Mouse (Mus musculus) lung, postnatal 10 days (tissue): ENCODE measurements around the gene Tmem51.
A peak's percentile ranks its signal among the peaks of the same experiment; 100 is the strongest.

ENCODE experiments used
- DNase-seq: peaks from one replicate; pipeline ENCODE4 v3.0.0; 2021

Gene Tmem51

DNA sequence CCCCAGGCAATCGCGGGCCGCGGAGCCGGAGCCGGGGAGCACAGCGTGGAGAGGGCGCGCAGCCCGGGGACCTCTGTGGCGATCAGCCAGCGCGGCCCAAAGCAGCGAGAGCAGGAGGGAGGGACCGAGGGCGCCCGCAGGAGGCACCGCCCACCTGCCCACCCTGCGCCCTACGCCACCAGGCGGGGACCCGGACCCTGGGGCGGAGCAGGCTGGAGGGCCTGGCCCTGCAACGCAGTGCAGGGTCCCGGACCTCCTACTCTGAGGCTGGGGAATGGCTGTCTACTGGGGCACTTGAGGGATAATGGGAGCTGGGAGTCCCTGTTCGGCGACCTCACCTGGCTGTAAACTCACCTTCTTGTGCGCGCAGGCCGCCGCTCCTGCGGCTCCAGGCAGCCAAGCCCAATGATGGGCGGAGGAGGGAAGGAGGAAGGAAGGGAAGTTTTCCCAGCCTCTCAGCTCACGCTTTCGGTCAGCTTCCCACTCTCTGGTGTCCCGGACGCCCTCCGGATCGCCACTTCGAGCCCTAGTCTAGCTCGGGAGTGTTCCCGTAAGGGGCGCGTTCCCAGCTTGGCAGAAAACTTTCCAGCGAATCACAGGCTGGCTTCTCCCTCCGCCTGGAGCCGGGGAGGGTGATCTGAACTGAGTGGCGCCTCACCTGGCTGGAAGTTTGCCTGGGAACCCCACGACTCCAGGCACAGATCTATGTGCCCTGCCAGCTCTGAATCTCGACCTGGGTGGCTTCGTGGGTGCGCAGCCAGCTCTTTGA is at the start of gene Tmem51:
Tmem51 (minus strand) TSS at position 174 of the 769 bp plus-strand sequence.
- DNase-seq: peak; percentile 73

DNA sequence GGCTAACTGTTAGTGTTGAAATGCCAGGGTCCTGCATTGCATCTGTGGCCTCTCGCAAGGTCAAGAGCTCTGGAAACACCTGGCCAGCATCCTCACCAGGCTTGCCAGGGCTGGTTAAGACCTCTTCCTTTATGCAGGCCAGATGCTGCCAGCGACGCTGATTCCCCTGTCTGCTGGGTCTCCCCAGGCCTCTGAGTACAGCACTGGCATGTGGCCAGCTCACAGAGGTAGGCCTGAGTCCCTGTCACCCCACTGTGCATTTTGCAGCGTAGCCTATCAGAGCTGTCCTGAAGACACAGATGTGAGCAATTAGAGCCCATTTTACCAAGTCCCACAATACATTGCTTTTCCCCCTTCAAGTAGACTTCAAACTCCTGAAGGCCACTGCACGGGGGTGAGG is 46.1 kb upstream of the Tmem51 start:
- DNase-seq: no peak

DNA sequence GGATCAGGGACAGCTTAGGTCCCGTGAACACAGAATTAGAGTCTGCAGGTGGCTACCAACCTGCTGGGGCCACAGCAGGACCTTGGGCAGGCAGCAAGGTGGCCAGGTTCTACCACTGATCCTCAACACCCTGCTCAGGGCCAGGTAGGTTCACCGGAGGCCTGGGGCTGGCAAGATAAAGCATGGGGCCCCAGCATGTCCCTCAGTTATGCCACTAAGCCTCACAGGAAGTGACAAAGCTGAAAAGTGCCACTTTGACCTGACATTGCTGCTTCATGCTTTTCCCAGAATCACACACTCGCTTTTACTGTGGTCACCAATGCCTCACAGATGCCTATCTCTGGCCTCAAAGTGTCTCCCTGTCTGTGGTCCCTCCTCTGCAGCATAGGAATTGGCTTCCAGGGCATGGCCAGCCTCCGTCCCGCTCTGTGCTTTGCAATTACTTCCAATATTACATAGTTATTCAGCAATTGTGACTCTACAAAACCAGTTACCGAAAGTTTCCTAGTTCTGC is 43.2 kb upstream of the Tmem51 start:
- DNase-seq: no peak

DNA sequence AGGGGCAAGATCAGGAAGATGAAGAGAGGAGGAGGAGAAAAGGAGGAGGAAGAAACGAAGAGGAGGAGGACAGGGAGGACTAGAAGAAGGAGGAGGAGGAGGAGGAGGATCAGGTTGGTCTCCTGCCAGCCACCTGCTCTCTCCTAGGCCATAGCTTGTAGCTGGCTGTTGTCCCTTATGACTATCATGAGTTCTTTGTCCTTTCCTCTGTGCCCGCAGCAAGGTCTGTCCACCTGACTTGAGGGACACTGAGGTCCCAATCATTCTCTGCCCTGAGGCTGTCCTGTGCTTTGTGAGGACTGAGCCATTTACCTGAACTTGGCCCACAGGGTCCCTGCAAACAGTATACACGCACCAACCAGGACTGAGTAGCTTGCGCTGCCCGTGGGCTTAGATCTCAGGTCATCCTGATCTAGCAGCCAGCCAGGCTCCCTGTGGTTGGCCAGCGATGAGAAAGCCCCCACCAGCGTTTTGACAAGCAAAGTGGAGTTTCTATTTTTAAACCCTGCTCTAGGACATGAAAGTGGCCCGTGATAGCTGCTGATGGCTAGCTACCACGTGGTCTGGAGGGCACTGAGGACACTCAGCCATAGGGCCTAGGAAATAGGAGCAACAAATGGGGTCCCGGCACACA is 42.7 kb upstream of the Tmem51 start:
- DNase-seq: no peak

DNA sequence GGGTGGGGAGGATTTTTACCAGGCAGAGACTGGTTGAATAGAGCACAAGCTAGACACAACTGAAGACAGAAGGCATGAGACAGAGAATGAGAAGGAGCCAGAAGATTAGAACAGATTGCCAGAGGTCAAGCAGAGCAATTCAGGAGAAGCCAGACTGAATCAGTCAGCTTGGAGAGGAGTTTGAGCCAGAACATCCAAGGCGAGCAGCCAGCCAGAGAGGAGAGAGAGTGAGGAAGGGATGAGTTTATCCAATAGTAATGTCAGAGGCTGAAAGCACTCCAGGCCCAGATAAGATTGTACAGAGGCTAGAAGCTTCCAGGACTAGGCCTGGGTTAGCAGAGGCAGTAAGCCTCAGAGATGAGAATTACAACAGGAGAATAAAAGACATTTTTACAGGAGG is 37.1 kb upstream of the Tmem51 start:
- DNase-seq: no peak

DNA sequence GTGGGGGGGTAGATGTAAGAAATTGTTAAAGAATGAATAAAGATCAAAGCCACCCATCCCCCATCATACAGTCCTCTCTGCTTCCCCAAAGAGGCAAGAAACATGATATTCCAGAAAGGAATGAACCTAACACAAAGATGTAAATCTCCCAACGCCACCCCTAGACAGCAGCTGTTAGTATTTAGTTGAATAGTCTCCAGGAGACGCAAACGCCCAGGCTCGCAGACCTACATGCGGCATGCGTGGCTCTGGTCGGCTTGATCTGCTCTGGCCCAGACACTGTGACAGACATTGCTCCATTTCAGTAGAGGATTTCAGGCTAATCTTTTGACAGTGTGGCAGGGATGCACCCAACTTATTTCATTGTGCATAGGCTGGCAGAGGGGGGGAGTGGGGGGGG is 34.4 kb upstream of the Tmem51 start:
- no peak for DNase-seq

DNA sequence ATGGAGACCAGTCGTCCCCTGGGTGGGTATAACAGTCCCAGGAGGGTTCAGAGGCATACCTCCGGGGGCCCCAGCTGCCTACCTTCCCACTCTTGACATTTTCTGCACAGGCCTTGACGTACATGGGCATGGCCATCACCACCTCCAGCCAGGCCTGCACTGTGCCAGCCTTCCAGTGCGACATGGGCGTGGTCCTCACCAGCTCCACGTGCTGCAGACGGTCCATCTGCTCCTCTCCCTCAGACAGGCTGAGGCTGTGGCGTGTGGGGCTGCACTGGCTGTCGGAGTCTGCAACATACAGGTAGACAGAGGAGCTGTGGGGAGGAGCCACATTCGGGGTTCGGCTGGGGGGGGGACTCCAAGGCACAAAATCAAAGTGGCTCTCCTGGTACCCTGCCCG is 33.9 kb upstream of the Tmem51 start:
- no peak for DNase-seq

DNA sequence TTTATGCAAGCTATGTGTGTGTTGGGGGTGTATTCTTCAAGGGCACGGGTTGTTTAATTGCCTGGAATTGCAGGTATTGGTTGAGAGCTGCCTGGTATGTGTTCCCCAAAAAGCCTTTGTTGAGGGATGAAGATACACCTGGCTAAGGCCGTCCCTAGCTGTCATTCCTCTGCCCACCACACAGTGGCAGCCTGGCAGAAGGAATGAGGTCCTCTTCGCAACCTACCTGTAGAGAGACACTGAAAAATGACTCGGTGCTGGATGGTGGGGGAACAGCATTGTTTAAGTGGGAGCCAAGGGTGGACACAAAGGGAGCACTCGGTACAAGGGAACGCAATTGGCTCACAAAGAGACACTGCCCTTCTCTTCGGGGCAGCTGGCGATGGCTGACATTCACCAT is 29.2 kb upstream of the Tmem51 start:
- DNase-seq: peak; percentile 20

DNA sequence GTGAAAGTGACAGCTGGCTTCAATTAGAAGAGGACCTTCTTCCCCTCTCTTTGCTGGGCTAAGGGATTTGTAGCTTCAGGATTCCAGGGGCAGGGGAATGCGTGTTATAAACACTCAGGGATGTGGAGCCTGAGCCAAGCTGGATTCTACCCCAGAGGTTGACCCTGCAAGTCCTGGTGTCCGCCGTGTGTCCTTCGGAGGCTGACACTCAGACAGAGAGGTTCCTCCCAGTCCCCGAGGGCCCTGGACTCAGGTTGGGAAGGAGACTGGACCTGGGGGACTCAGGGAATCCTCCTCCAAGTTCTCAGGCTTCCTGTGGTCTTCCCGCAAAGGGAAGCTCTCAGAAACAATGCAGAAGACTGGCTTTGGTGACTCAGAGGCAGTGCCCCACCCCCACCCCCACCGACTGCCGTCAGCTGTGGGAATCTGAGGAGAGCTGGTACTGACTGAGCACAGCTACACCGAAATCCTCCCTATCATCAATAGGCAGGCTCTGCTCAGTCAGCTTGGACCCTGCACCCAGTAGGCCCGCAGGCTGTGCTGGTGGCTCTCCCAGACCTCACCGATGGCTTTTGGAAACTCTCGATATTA is 19.1 kb upstream of the Tmem51 start:
- DNase-seq: no peak

DNA sequence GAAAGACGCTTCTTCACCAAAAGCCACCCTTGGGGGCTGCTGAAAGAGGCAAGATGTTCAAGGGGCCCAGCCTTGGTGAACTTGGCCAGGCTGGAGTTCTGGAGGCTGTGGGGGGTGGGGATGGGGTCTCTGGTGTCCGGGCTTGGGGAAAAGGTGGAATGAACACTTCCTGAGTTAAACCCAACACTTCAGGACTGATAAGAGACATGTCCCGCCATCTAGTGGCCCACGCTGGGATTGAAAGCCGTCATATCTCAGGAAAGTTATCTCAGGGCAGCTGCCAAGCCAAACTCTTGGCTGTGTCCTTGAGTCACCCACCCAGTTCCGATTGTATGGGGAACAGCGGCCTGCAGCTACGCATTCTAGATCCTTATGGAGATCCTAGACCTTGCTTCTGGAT is 14.2 kb upstream of the Tmem51 start:
- peak; percentile 90 for DNase-seq

DNA sequence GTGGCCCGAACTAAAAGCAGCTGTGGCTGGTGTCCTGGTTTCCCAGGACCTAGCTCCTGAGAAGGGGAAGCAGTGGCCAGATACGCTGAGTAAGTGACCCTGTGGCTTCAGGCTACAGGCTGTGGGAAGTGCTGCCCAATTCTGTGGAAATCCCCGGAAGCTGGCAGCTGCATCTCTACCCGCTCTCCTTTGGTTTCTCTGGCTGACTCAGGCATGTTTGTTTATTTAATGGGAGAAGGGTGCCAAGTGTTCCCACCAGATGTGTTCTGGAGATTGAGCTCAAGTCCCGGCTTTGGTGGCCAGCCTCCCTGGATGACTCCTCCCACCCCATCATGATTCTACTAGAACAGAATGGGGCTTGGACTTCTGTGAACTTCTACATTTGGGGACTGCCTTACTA is 13.8 kb upstream of the Tmem51 start:
- DNase-seq: peak; percentile 94

DNA sequence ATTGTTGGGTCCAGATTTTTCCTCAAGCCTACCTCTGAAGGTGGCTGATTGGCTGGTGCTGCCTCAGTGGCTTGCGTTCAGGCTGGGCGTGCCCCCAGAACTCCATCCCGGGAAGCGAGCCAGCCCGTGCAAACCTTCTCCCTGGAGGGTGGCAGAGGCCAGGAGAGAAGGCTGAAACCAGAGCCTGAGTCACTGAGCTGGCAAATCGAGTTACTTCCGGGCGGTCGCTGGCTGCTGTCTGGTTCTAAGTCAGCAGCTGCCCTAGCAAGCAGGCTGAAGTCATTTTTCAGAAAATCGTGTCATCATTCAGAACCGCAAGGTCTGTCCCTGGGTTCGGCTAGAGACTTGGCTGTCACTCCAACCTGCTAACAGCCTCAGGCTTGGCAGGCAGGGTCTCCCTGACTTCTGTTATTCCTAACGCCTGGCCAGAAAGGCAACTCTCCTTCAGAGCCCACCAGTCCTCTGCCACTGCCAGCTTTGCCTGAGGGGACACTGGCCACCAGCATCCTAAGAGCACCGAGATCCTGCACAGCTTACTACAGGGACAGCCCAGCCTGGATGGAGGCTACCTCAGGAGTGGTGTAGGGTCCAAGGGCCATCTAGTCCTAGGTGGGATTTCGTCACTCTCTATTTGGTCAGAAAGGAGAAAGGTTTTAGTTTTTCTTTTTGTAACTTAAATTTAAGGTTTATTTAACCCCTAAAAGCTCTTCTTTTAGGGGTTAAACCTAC is 11.6 kb upstream of the Tmem51 start:
- peak; percentile 56 for DNase-seq

DNA sequence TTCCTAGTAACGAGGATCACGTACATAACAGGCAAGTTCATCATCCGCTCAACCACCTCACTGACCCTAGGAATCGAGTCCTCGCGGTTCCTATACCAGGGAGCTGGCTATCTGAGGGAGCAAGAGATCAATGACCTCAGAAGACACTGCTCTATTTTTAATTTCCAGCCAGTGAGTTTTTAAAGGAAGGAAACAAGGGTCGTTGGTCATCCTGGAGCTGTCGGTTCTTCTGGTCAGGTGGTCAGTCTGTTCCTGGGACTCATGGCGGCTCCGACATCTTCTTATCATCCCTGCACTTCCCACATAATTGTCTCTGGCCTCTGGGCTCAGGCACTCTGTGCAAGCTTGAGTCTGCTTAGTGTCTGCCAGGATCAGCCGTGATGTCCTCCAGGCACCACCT is 10.3 kb upstream of the Tmem51 start:
- no peak for DNase-seq

DNA sequence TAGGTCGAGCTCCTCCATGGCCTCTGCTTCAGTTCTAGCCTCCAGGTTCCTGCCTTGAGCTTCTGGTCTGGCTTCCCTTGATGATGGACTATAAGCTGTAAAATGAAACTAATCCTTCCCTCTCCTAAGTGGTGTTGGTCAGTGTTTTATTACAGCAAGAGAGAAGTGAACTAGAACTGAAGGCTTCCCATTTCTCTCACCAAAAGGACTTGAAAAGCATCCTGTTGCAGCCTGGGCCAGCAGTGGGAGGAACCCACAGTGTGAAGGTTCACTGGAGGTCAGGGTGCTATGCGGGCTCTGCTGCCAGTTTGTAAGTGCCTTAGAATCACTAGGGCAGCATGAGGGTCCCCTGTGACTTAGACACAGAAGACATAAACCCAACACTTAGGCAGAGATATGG is 7.0 kb upstream of the Tmem51 start:
- no peak for DNase-seq

DNA sequence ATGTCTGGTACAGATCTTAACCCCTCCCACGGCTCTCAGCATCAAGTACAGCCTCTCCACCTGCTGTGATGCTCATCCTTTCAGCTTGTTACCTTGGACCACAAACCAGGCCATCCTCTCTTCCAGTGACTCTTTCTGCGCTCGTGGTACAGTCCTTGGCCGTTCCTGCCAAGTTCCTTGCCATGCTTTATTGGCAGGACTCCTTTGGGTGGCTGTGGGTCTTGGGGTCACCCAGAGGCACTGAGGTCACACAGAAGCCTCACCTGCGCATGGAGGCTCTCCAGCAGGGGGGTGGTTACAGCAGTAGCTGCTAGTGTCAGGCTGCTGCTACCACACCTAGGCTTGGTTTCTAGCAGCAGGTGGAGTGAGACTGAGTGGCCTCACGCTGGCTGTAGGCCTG is 5.9 kb upstream of the Tmem51 start:
- DNase-seq: no peak

DNA sequence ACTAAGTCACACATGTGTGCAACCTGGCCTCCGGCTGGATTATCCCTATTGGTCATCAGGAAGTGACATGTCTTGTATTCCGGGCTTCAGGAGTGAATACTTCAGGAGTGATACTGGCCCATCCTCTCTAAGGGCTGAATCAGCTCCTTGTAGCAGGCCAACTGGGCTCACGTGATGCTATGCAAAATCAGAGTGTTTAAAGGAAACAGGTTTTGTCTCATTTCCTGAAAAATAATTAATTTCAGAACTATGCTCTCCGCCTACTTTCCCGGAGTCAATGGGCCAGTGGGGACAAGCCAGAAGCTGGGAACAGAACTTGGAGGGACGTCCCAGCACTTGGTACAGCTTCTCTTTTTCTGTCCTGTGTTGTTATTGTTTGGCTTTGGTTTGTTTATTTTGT is 4.7 kb upstream of the Tmem51 start:
- DNase-seq: no peak

DNA sequence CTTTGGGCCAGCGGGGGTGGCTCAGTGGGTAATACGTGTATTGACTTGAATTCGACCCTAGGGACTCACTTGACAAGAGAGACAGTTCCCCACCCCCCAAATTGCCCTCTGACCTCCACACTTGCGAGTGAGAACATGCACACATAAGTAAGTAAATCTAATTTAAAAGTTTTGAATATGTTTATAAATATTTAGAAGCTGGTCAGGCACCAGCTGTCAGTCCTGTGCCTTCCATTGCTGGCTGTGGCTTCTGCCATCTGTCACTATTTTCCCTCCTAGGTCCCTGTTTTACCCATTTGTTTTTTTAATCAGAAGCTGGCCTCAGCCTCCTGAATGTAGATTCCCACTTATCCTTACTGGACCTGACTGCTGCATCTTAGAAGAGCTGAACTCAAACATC is 4.3 kb upstream of the Tmem51 start:
- no peak for DNase-seq

DNA sequence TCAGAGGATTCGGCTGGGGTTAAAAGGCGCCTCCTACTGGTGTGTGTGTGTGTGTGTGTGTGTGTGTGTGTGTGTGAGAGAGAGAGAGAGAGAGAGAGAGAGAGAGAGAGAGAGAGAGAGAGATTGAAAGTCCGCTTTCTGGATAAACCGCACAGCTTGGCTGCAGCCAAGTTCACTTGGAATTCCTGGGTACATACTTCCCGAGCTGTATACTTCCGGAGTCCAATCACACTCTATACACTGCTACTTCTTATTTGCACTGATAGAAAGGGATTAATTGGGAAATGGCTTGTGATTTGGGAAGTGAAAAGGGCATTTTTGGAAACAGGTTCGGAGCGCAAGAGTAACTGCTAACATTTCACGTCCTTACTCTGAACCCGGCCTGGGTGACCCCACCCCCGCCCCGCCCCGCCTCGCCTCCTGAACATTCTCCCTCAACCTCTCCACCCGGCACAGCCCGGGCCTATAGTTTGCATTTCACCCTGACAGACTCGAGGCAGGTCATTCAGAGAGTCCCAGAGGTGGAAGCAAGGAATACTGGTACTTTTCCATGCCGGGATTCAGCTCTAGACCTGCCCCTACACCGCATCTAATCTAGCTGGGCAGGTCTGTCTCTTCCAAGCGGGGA is 946 bp upstream of the Tmem51 start:
- no peak for DNase-seq

DNA sequence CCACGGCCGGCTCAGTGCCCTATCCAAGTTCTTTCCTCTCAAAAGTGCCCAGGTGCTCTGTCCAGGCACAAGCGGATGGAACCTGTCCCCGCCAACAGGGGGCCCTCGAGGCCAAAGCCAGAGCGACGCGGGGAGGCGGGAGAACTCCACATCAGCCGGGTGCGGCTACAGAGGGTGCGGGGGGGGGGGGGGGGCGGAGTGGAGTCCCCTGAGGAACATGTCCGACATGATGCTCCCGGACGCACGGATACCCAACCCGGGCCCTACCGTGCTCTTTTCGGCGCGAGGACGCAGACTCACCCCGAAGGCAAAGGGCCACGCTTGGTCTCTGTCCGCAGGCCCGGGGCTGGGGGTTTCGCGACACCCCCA is 358 bp downstream of the Tmem51 start:
- DNase-seq: peak; percentile 87

DNA sequence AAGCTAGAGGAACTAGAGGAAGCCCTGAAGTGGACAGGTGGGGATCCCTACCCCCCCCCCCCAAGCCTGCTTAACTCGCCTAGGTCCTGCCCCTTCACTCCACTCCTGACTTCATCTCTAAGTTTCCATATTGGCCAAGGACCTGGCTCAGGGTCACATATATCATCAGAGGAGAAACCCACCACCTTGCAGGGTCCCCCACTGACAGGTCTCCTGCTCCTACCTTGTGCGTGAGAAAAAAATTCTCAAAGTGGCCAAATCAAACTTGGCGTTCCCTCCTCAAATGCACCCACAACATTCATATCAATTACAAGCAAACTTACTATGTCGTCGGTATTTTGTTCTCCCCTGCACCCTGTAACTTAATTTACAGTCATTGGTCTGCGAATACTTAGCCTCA is 911 bp downstream of the Tmem51 start:
- no peak for DNase-seq

DNA sequence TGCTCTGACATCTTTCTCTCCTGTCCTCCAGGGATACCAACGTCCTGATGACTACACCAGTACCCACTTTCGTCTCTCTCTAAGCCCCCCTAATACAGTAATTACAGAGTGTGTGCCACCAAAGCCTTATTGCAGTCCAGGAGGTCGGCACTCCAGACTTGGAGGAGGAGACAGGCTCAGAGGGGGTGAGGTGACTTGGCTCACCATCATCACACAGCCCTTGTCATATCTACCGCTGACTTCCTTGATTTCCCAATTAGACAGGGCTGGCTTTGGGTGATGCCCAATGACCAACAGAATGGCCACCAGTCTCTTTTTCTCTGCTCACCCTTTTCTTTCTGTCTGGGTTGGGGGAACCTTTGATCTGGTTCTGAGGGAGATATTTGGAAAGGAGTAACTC is 1.4 kb downstream of the Tmem51 start:
- DNase-seq: no peak

DNA sequence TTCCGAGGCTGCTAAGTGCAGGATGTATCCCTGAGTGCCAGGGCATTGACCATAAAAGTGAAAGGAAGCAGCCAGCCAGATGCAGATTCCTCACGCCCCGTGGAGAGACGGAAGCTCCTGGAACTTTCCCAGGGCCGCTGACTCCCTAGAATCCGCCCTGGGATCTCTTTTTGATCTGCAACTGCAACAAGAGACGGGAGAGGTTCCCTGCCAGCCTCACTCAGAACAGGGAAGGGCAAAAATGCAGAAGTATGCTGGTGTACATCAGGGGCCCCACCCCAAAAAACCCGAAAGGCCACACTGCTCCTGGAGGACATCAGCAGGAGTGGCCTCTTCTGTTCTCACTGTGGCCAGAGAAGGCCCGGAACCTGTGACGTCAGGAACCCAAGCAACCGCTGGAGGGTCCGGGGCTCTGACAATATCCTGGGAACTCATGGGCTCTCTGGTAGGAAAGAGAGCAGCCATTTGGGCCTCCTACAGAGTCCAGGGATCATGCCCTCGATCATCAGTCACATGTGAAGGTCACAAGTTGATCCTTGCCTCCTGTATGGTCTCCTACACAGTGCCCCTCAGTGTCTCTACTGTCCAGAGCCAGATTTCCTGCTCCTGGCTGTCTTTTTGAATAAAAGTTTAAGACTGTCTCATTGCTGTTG is 2.3 kb downstream of the Tmem51 start:
- peak; percentile 58 for DNase-seq
